Mouse (Mus musculus) embryonic fibroblast, embryonic 13.5 days (primary cell): ENCODE results near the gene Foxi2.

Experiments used
- CTCF ChIP-seq: IDR thresholded peaks from 2 replicates; pipeline ENCODE4 v1.5.1; 2011; ENCODE audit warnings: mild to moderate bottlenecking, control low read depth, low read length, moderate library complexity, borderline replicate concordance; ENCODE audit not compliant: insufficient read depth
- POLR2A ChIP-seq: IDR thresholded peaks from 2 replicates; pipeline ENCODE4 v1.6.1; 2011; ENCODE audit warnings: low read depth, mild to moderate bottlenecking, control low read depth, low read length, moderate library complexity

DNA sequence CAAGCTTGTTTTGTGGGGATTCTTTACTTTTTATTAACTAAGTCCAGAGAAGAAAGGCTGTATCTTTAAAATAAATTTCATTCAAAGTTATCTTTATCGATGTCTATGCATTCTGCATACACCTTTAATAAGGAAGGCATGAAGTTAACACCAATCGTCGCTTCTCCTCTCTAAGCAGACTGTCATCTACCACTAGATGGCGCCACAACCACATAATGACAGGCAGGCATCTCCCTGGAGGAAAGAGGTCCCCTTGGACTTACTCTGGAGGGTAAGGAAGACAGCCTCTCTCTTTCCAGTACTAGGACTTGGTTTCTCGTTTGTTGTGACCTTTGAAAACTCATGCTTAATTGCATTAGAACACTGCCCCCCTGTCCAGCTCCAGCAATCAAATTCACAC lies 6.7 kb upstream of the Foxi2 start:
- TF ChIP-seq CTCF: peak; percentile 67; the same call in 1 of the 2 replicates
- no peak for TF ChIP-seq POLR2A
